Mouse (Mus musculus) midbrain, postnatal 0 days (tissue): Measurements from ENCODE around the gene Tpr. TPM values are rescaled to one million over a fixed set of nuclear protein-coding genes. Genes with fewer than 3 reads are reported as not detected.

Experiments
- ATAC-seq: fragments of 200-750 bp; cut with Nextera tagmentation; 2 replicates; pipeline ENCODE4 v1.8.0; 2017; ENCODE audit warnings: moderate number of reproducible peaks, mild to moderate bottlenecking, moderate TSS enrichment, moderate library complexity; ENCODE audit not compliant: low FRiP score
- DNase-seq: peaks from one replicate; pipeline ENCODE4 v3.0.0-alpha.2; 2015; ENCODE audit warnings: low spot score
- H3K27ac ChIP-seq: fragments of 300-500 bp; sonication (generic); 2 replicates; pipeline ENCODE4 v1.5.1; 2014; ENCODE audit warnings: low read depth, mild to moderate bottlenecking, low read length, mixed read lengths
- H3K27me3 ChIP-seq: fragments of 300-500 bp; sonication (generic); 2 replicates; pipeline ENCODE4 v1.6.1; 2014; ENCODE audit warnings: low read length, control low read depth, mixed read lengths; ENCODE audit not compliant: insufficient read depth
- H3K36me3 ChIP-seq: fragments of 300-500 bp; sonication (generic); 2 replicates; pipeline ENCODE4 v1.6.1; 2014; ENCODE audit warnings: low read length, control low read depth, mixed read lengths; ENCODE audit not compliant: insufficient read depth
- H3K4me1 ChIP-seq: fragments of 300-500 bp; sonication (generic); 2 replicates; pipeline ENCODE4 v1.6.1; 2014; ENCODE audit warnings: mild to moderate bottlenecking, control low read depth, antibody characterized with exemption, low read length, mixed read lengths; ENCODE audit not compliant: insufficient read depth
- H3K4me2 ChIP-seq: fragments of 300-500 bp; sonication (generic); 2 replicates; pipeline ENCODE4 v1.6.1; 2014; ENCODE audit warnings: low read depth, mild to moderate bottlenecking, low read length, mixed read lengths; ENCODE audit not compliant: poor library complexity, severe bottlenecking
- H3K4me3 ChIP-seq: fragments of 300-500 bp; sonication (generic); 2 replicates; pipeline ENCODE4 v1.5.1; 2014; ENCODE audit warnings: low read depth, mild to moderate bottlenecking, low read length, moderate library complexity
- H3K9ac ChIP-seq: fragments of 300-500 bp; sonication (generic); replicated peaks from 2 replicates; pipeline ENCODE4 v1.6.1; 2014; ENCODE audit warnings: mild to moderate bottlenecking, low read length, moderate library complexity, mixed read lengths; ENCODE audit not compliant: poor library complexity, severe bottlenecking
- H3K9me3 ChIP-seq: fragments of 300-500 bp; sonication (generic); 2 replicates; pipeline ENCODE4 v1.6.1; 2016; ENCODE audit warnings: low read length, control low read depth
- CTCF ChIP-seq: IDR thresholded peaks from 2 replicates; pipeline ENCODE4 v1.5.1; 2016; ENCODE audit warnings: antibody characterized with exemption, mild to moderate bottlenecking
- WGBS: fragments of 180-500 bp; shearing (Covaris S2); extraction: QIAGEN DNeasy Blood & Tissue Kit; methylation state at CpG from one replicate; pipeline ENCODE4 v1.1.7; 2014; 5-methylcytosine and 5-hydroxymethylcytosine counted together
- polyA plus RNA-seq: library from polyadenylated mRNA; unstranded; fragments of >200 nt; fragmentation: Nextera tagmentation; extraction: Ambion mirVana; gene quantifications from 2 replicates; pipeline ENCODE4 v1.2.1, GENCODE M21; 2015
- total RNA-seq: library from RNA; depleted of rRNA; stranded (reverse); fragments of >200 nt; gene quantifications from 2 replicates; pipeline ENCODE4 v1.2.3, GENCODE M21; 2014

Gene Tpr
- total and polyA plus RNA-seq, 2 experiments from 2014 or later = 84.8 to 147 TPM

- Histone ChIP-seq H3K4me3 (no peak overlapping the region), H3K27ac (no peak overlapping the region), H3K4me1 (no peaks in the 10 kb centered on the region), H3K27me3 (no peaks in the 10 kb centered on the region), H3K4me2 (no peak overlapping the region), H3K9ac (no peak overlapping the region), H3K9me3 (no peaks in the 10 kb centered on the region), H3K36me3 (no peaks in the 10 kb centered on the region)
- WGBS = 80% methylated on average over 4 of the region's 4 CpGs
- no peak for DNase-seq
- no peak for ATAC-seq
- no peak for TF ChIP-seq CTCF
Observed at GRCm38 (mm10) chr1:150463691-150464090, 71.1 kb downstream of the Tpr start.

GRCm38 (mm10) chr1:150465364-150465763 is 72.7 kb downstream of the Tpr start:
- ATAC-seq (no peak), DNase-seq (no peak)
- no peaks in the 10 kb centered on the region for H3K9me3 ChIP-seq
- no peaks in the 10 kb centered on the region for H3K36me3 ChIP-seq
- no peak overlapping the region for H3K27ac ChIP-seq
- TF ChIP-seq CTCF = no peak
- H3K4me3 ChIP-seq = no peak overlapping the region
- no peak overlapping the region for H3K4me2 ChIP-seq
- no peaks in the 10 kb centered on the region for H3K27me3 ChIP-seq
- 75% methylated on average over 10 of the region's 10 CpGs for WGBS
- no peak overlapping the region for H3K9ac ChIP-seq
- H3K4me1 ChIP-seq = no peaks in the 10 kb centered on the region

- WGBS = 92% methylated on average over 3 of the region's 3 CpGs
Observed at GRCm38 (mm10) chr1:150466132-150466531, 73.5 kb downstream of the Tpr start, which contains the start of gene Prg4. Prg4 (minus strand) TSS chr1:150466165.

GRCm38 (mm10) chr1:150469992-150470391 is 77.4 kb downstream of the Tpr start:
- no peak overlapping the region for H3K27ac ChIP-seq
- ATAC-seq (no peak), DNase-seq (no peak)
- no peak overlapping the region for H3K9ac ChIP-seq
- no peaks in the 10 kb centered on the region for H3K36me3 ChIP-seq
- TF ChIP-seq CTCF = no peak
- WGBS = 86% methylated on average over 3 of the region's 3 CpGs
- H3K4me2 ChIP-seq = no peak overlapping the region
- no peak overlapping the region for H3K4me3 ChIP-seq
- no peaks in the 10 kb centered on the region for H3K9me3 ChIP-seq
- no peaks in the 10 kb centered on the region for H3K4me1 ChIP-seq
- no peaks in the 10 kb centered on the region for H3K27me3 ChIP-seq

More at GRCm38 (mm10) chr1:150466132-150466531, 73.5 kb downstream of the Tpr start, which contains the start of gene Prg4:
- no peaks in the 10 kb centered on the region for H3K4me1 ChIP-seq
- H3K27ac ChIP-seq = no peak within 1 kb of the TSS
- H3K4me3 ChIP-seq = no peak within 1 kb of the TSS
- no peak within 1 kb of the TSS for H3K9ac ChIP-seq
- ATAC-seq = no peak
- no peak for TF ChIP-seq CTCF
- no peaks in the 10 kb centered on the region for H3K27me3 ChIP-seq
- H3K36me3 ChIP-seq = no peaks in the 10 kb centered on the region
- no peak within 1 kb of the TSS for H3K4me2 ChIP-seq
- no peak for DNase-seq
- no peaks in the 10 kb centered on the region for H3K9me3 ChIP-seq

GRCm38 (mm10) chr1:150472525-150472924 is 79.9 kb downstream of the Tpr start:
- Histone ChIP-seq H3K4me3 (no peak overlapping the region), H3K4me2 (no peak overlapping the region), H3K9me3 (no peaks in the 10 kb centered on the region), H3K4me1 (no peaks in the 10 kb centered on the region), H3K36me3 (no peaks in the 10 kb centered on the region), H3K27me3 (no peaks in the 10 kb centered on the region), H3K9ac (no peak overlapping the region), H3K27ac (no peak overlapping the region)
- no peak for DNase-seq
- WGBS = 81% methylated on average over 7 of the region's 7 CpGs
- no peak for ATAC-seq
- no peak for TF ChIP-seq CTCF

GRCm38 (mm10) chr1:150480674-150481073 is 88.0 kb downstream of the Tpr start:
- H3K36me3 ChIP-seq = no peaks in the 10 kb centered on the region
- DNase-seq (no peak), ATAC-seq (no peak)
- H3K27me3 ChIP-seq = no peaks in the 10 kb centered on the region
- H3K9me3 ChIP-seq = no peaks in the 10 kb centered on the region
- no peak overlapping the region for H3K4me2 ChIP-seq
- no peak overlapping the region for H3K9ac ChIP-seq
- TF ChIP-seq CTCF = no peak
- 83% methylated on average over 5 of the region's 5 CpGs for WGBS
- no peak overlapping the region for H3K4me3 ChIP-seq
- no peaks in the 10 kb centered on the region for H3K4me1 ChIP-seq
- H3K27ac ChIP-seq = no peak overlapping the region
